Mouse (Mus musculus) MEL (cell line): Measurements from ENCODE around the gene Bcas3. TPM values are rescaled to one million over a fixed set of nuclear protein-coding genes. Genes with fewer than 3 reads are reported as not detected.
A peak's percentile ranks its signal among the peaks of the same experiment; 100 is the strongest.

Experiments used
- DNase-seq: peaks from one replicate; pipeline ENCODE4 v3.0.0; 2011; ENCODE audit warnings: low read depth, low spot score
- H3K27ac ChIP-seq: 2 replicates; pipeline ENCODE4 v1.5.1; 2012; ENCODE audit warnings: low read depth, mild to moderate bottlenecking, control low read depth, low read length, moderate library complexity; ENCODE audit not compliant: control insufficient read depth
- H3K27me3 ChIP-seq, 2 experiments: fragments of 150-350 bp in 1 of 2; sonication (generic) in 1 of 2; 2 replicates each; pipeline ENCODE4 v1.6.1; 2012; ENCODE audit warnings: low read length in 2 of 2, mild to moderate bottlenecking in 2 of 2, improper control_type of control experiment in 1 of 2, moderate library complexity in 1 of 2; ENCODE audit not compliant: insufficient read depth in 2 of 2, control insufficient read depth in 1 of 2
- H3K36me3 ChIP-seq, 2 experiments: 2 replicates each; pipeline ENCODE4 v1.6.1; 2012 to 2014; ENCODE audit warnings: low read length in 2 of 2, improper control_type of control experiment in 1 of 2, inconsistent platforms in 1 of 2, mild to moderate bottlenecking in 1 of 2; ENCODE audit not compliant: insufficient read depth in 2 of 2, control insufficient read depth in 1 of 2
- H3K4me1 ChIP-seq, 2 experiments: fragments of 150-350 bp in 1 of 2; sonication (generic) in 1 of 2; 2 replicates each; pipeline ENCODE4 v1.6.1; 2012; ENCODE audit warnings: low read length in 2 of 2, improper control_type of control experiment in 1 of 2, mild to moderate bottlenecking in 1 of 2; ENCODE audit not compliant: insufficient read depth in 2 of 2, control insufficient read depth in 1 of 2
- H3K4me3 ChIP-seq, 2 experiments: fragments of 150-350 bp in 1 of 2; sonication (generic) in 1 of 2; 2 replicates each; pipeline ENCODE4 v1.5.1; 2012; ENCODE audit warnings: low read depth in 2 of 2, low read length in 2 of 2, mild to moderate bottlenecking in 2 of 2, moderate library complexity in 2 of 2, control low read depth in 1 of 2, improper control_type of control experiment in 1 of 2; ENCODE audit not compliant: control insufficient read depth in 1 of 2, insufficient read depth in 1 of 2
- H3K79me2 ChIP-seq: 2 replicates; pipeline ENCODE4 v1.6.1; 2012; ENCODE audit warnings: mild to moderate bottlenecking, low read length, moderate library complexity; ENCODE audit not compliant: control insufficient read depth, poor library complexity, insufficient read depth
- H3K9ac ChIP-seq: 2 replicates; pipeline ENCODE4 v1.6.1; 2012; ENCODE audit warnings: low read depth, mild to moderate bottlenecking, control low read depth, low read length, moderate library complexity; ENCODE audit not compliant: control insufficient read depth, poor library complexity, severe bottlenecking
- H3K9me3 ChIP-seq: fragments of 150-350 bp; sonication (generic); replicated peaks from 2 replicates; pipeline ENCODE4 v1.6.1; 2012; ENCODE audit warnings: mild to moderate bottlenecking, low read length, improper control_type of control experiment, moderate library complexity; ENCODE audit not compliant: insufficient read depth
- BHLHE40 ChIP-seq: IDR thresholded peaks from 2 replicates; pipeline ENCODE4 v1.6.1; 2012; ENCODE audit warnings: low read depth, mild to moderate bottlenecking, inconsistent platforms, low read length, improper control_type of control experiment, borderline replicate concordance
- CHD2 ChIP-seq: IDR thresholded peaks from 2 replicates; pipeline ENCODE4 v1.6.1; 2011; ENCODE audit warnings: low read length, improper control_type of control experiment
- CTCF ChIP-seq, 3 experiments: IDR thresholded peaks in 2 of 3; conservative IDR thresholded peaks in 1 of 3; 2 replicates each; pipeline ENCODE4 v1.5.1; 2011 to 2012; ENCODE audit warnings: low read length in 3 of 3, low read depth in 2 of 3, mild to moderate bottlenecking in 2 of 3, improper control_type of control experiment in 1 of 3, inconsistent platforms in 1 of 3, mixed read lengths in 1 of 3, moderate library complexity in 1 of 3; ENCODE audit not compliant: control insufficient read depth in 1 of 3, insufficient read depth in 1 of 3, poor library complexity in 1 of 3, severe bottlenecking in 1 of 3
- E2F4 ChIP-seq: IDR thresholded peaks from 2 replicates; pipeline ENCODE4 v1.6.1; 2011; ENCODE audit warnings: low read depth, low read length, improper control_type of control experiment, borderline replicate concordance
- ELF1 ChIP-seq: IDR thresholded peaks from 2 replicates; pipeline ENCODE4 v1.6.1; 2014; ENCODE audit warnings: low read depth, mild to moderate bottlenecking, inconsistent platforms, low read length, improper control_type of control experiment, moderate library complexity
- EP300 ChIP-seq, 2 experiments: IDR thresholded peaks; 2 replicates each; pipeline ENCODE4 v1.6.1; 2011; ENCODE audit warnings: improper control_type of control experiment in 2 of 2, low read length in 2 of 2, low read depth in 1 of 2, mild to moderate bottlenecking in 1 of 2
- GABPA ChIP-seq: IDR thresholded peaks from 2 replicates; pipeline ENCODE4 v1.6.1; 2012; ENCODE audit warnings: low read depth, mild to moderate bottlenecking, inconsistent platforms, low read length, improper control_type of control experiment, moderate library complexity
- GATA1 ChIP-seq: IDR thresholded peaks from 2 replicates; pipeline ENCODE4 v1.6.1; 2011; ENCODE audit warnings: low read depth, low read length, improper control_type of control experiment
- HCFC1 ChIP-seq: IDR thresholded peaks from 2 replicates; pipeline ENCODE4 v1.6.1; 2012; ENCODE audit warnings: low read depth, mild to moderate bottlenecking, inconsistent platforms, low read length, improper control_type of control experiment, moderate library complexity
- JUND ChIP-seq: IDR thresholded peaks from 2 replicates; pipeline ENCODE4 v1.6.1; 2011; ENCODE audit warnings: low read depth, mild to moderate bottlenecking, improper control_type of control experiment, low read length
- KAT2A ChIP-seq: conservative IDR thresholded peaks from 2 replicates; pipeline ENCODE4 v1.6.1; 2012; ENCODE audit warnings: low read depth, low read length, improper control_type of control experiment, inconsistent platforms
- MAFK ChIP-seq: IDR thresholded peaks from 2 replicates; pipeline ENCODE4 v1.6.1; 2011; ENCODE audit warnings: low read depth, mild to moderate bottlenecking, low read length, improper control_type of control experiment, borderline replicate concordance
- MAZ ChIP-seq: IDR thresholded peaks from 2 replicates; pipeline ENCODE4 v1.6.1; 2012; ENCODE audit warnings: low read depth, mild to moderate bottlenecking, inconsistent platforms, low read length, improper control_type of control experiment
- MXI1 ChIP-seq: IDR thresholded peaks from 2 replicates; pipeline ENCODE4 v1.6.1; 2011; ENCODE audit warnings: mild to moderate bottlenecking, low read depth, low read length, improper control_type of control experiment
- MYB ChIP-seq: IDR thresholded peaks from 2 replicates; pipeline ENCODE4 v1.6.1; 2011; ENCODE audit warnings: mild to moderate bottlenecking, low read depth, low read length, improper control_type of control experiment
- NELFE ChIP-seq: IDR thresholded peaks from 2 replicates; pipeline ENCODE4 v1.6.1; 2011; ENCODE audit warnings: low read depth, low read length, improper control_type of control experiment
- NRF1 ChIP-seq: IDR thresholded peaks from 2 replicates; pipeline ENCODE4 v1.6.1; 2014; ENCODE audit warnings: low read depth, mild to moderate bottlenecking, inconsistent platforms, low read length, improper control_type of control experiment, moderate library complexity; ENCODE audit not compliant: poor library complexity, insufficient read depth, severe bottlenecking
- POLR2A ChIP-seq, 2 experiments: IDR thresholded peaks; 2 replicates each; pipeline ENCODE4 v1.6.1; 2011 to 2012; ENCODE audit warnings: low read length in 2 of 2, mild to moderate bottlenecking in 2 of 2, control low read depth in 1 of 2, improper control_type of control experiment in 1 of 2, low read depth in 1 of 2, moderate library complexity in 1 of 2; ENCODE audit not compliant: control insufficient read depth in 1 of 2, insufficient read depth in 1 of 2, poor library complexity in 1 of 2
- POLR2AphosphoS2 ChIP-seq: IDR thresholded peaks from 2 replicates; pipeline ENCODE4 v1.6.1; 2011; ENCODE audit warnings: low read length, improper control_type of control experiment
- POLR2AphosphoS5 ChIP-seq: IDR thresholded peaks from 2 replicates; pipeline ENCODE4 v1.6.1; 2012; ENCODE audit warnings: low read depth, borderline replicate concordance, mild to moderate bottlenecking, inconsistent platforms, low read length, moderate library complexity, mixed read lengths
- RAD21 ChIP-seq: IDR thresholded peaks from 2 replicates; pipeline ENCODE4 v1.6.1; 2011; ENCODE audit warnings: mild to moderate bottlenecking, low read depth, low read length, improper control_type of control experiment
- RCOR1 ChIP-seq: IDR thresholded peaks from 2 replicates; pipeline ENCODE4 v1.6.1; 2012; ENCODE audit warnings: low read depth, mild to moderate bottlenecking, inconsistent platforms, low read length, improper control_type of control experiment
- SIN3A ChIP-seq: IDR thresholded peaks from 2 replicates; pipeline ENCODE4 v1.6.1; 2012; ENCODE audit warnings: low read length, improper control_type of control experiment, inconsistent platforms
- SMC3 ChIP-seq: IDR thresholded peaks from 2 replicates; pipeline ENCODE4 v1.6.1; 2011; ENCODE audit warnings: low read depth, low read length, improper control_type of control experiment
- TBP ChIP-seq: IDR thresholded peaks from 2 replicates; pipeline ENCODE4 v1.8.0; 2011; ENCODE audit warnings: low read depth, low read length, improper control_type of control experiment
- USF1 ChIP-seq: IDR thresholded peaks from 2 replicates; pipeline ENCODE4 v1.6.1; 2014; ENCODE audit warnings: low read depth, mild to moderate bottlenecking, inconsistent platforms, low read length, improper control_type of control experiment, moderate library complexity
- USF2 ChIP-seq, 2 experiments: IDR thresholded peaks; 2 replicates each; pipeline ENCODE4 v1.6.1; 2011 to 2012; ENCODE audit warnings: improper control_type of control experiment in 2 of 2, low read length in 2 of 2, borderline replicate concordance in 1 of 2, inconsistent platforms in 1 of 2, low read depth in 1 of 2, mild to moderate bottlenecking in 1 of 2; ENCODE audit not compliant: insufficient read depth in 1 of 2
- ZC3H11A ChIP-seq: IDR thresholded peaks from 2 replicates; pipeline ENCODE4 v1.6.1; 2012; ENCODE audit warnings: low read depth, mild to moderate bottlenecking, inconsistent platforms, low read length, improper control_type of control experiment
- ZKSCAN1 ChIP-seq: IDR thresholded peaks from 2 replicates; pipeline ENCODE4 v1.6.1; 2012; ENCODE audit warnings: low read depth, mild to moderate bottlenecking, inconsistent platforms, low read length, improper control_type of control experiment, moderate library complexity
- ZMIZ1 ChIP-seq: IDR thresholded peaks from 2 replicates; pipeline ENCODE4 v1.6.1; 2012; ENCODE audit warnings: low read depth, mild to moderate bottlenecking, inconsistent platforms, low read length, improper control_type of control experiment, moderate library complexity
- polyA plus RNA-seq, 2 experiments: library from polyadenylated mRNA; stranded (reverse) in 1 of 2; unstranded in 1 of 2; fragments of >175 nt in 1 of 2; fragments of >200 nt in 1 of 2; gene quantifications; 2 replicates each; pipeline versions ENCODE4 v1.2.1 to v1.2.4; 2012; ENCODE audit warnings: low replicate concordance in 2 of 2, low read depth in 1 of 2; ENCODE audit not compliant: insufficient read length in 2 of 2, insufficient read depth in 1 of 2, missing spikeins in 1 of 2
- total RNA-seq: library from RNA; depleted of rRNA; stranded (reverse); fragments of 300-350 nt; gene quantifications from 2 replicates; pipeline ENCODE4 v1.2.3, GENCODE M21; 2012

Bcas3 gene
- total and polyA plus RNA-seq, 3 experiments: 8.6 to 14.7 TPM; not detected in 1

DNA sequence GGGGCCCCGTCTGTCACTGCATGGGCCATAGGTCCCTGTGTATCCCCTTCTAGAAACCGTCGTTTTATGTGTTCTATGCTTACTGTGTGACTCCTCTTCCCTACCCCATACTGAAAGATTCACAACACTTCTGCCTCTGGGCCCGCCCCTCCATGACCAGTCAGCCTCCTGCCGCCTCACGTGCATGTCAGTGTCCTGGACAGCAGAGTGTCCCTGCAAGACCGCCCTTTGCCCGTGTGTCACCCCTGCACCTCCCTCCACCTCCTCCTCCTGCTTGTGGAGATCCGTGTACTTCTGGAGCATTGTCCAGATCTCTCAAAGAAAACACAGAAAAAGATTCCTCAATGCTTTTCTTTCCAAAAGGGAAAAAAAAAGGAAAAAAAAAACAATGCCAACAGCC, 468.7 kb downstream of the Bcas3 start:
- Histone ChIP-seq H3K4me1 (no peaks in the 10 kb centered on the region), H3K27me3 (no peaks in the 10 kb centered on the region), H3K9ac (no peak overlapping the region), H3K27ac (no peak overlapping the region), H3K79me2 (no peaks in the 10 kb centered on the region), H3K36me3 (no peaks in the 10 kb centered on the region), H3K4me3 (no peak overlapping the region), H3K9me3 (no peaks in the 10 kb centered on the region)
- TF ChIP-seq RCOR1 (no peak), POLR2A (IDR thresholded peaks at IDR 0.05; ENCODE audit: control insufficient read depth in 1 of 2, insufficient read depth in 1 of 2, low read depth in 1 of 2, low read length in 2 of 2, poor library complexity in 1 of 2) (no peak), POLR2AphosphoS2 (no peak), MAZ (no peak), E2F4 (no peak), CTCF (IDR thresholded peaks at IDR 0.05 in 2 of 3, conservative IDR thresholded peaks at IDR 0.05 in 1 of 3; ENCODE audit: control insufficient read depth in 1 of 3, insufficient read depth in 1 of 3, low read depth in 2 of 3, low read length in 3 of 3, poor library complexity in 1 of 3, severe bottlenecking in 1 of 3) (no peak), RAD21 (no peak), ZC3H11A (no peak), MXI1 (no peak), JUND (no peak), ZMIZ1 (no peak), MAFK (no peak), NRF1 (no peak), USF1 (no peak), POLR2AphosphoS5 (no peak), SMC3 (no peak)
- no peak for DNase-seq

- Histone ChIP-seq H3K36me3 (no peaks in the 10 kb centered on the region), H3K4me1 (peaks cover 0 to 7% of the 10 kb centered on the region in 2 experiments; a peak in 1 of 4 replicates), H3K27me3 (no peaks in the 10 kb centered on the region), H3K9me3 (no peaks in the 10 kb centered on the region), H3K27ac (no peak overlapping the region), H3K79me2 (no peaks in the 10 kb centered on the region), H3K9ac (peak overlapping the region; percentile 5; the same call in 1 of the 2 replicates), H3K4me3 (no peak overlapping the region)
- peak; percentile 87 for DNase-seq
- no peak for TF ChIP-seq ZMIZ1
- TF ChIP-seq MYB: no peak
- TF ChIP-seq HCFC1: 0 out of 2 replicates have a peak, but pooled peaks have one; percentile 29
- TF ChIP-seq USF2 (IDR thresholded peaks at IDR 0.05; ENCODE audit: borderline replicate concordance in 1 of 2, insufficient read depth in 1 of 2, low read depth in 1 of 2, low read length in 2 of 2): no peak
- TF ChIP-seq SIN3A: no peak
- TF ChIP-seq KAT2A: no peak
- peak; percentile 31; the same call in 1 of the 2 replicates for TF ChIP-seq NRF1
- TF ChIP-seq MXI1: no peak
- no peak for TF ChIP-seq GATA1
- peak; percentile 55; the same call in 1 of the 2 replicates for TF ChIP-seq MAZ
- TF ChIP-seq NELFE: no peak
- TF ChIP-seq MAFK: no peak
- TF ChIP-seq TBP: no peak
- TF ChIP-seq ELF1: peak; percentile 69; the same call in 1 of the 2 replicates
- no peak for TF ChIP-seq E2F4
- no peak for TF ChIP-seq ZKSCAN1
- no peak for TF ChIP-seq RCOR1
- no peak for TF ChIP-seq BHLHE40
- TF ChIP-seq EP300 (IDR thresholded peaks at IDR 0.05; ENCODE audit: low read depth in 1 of 2, low read length in 2 of 2): no peak
- no peak for TF ChIP-seq POLR2A (IDR thresholded peaks at IDR 0.05; ENCODE audit: control insufficient read depth in 1 of 2, insufficient read depth in 1 of 2, low read depth in 1 of 2, low read length in 2 of 2, poor library complexity in 1 of 2)
- no peak for TF ChIP-seq JUND
- no peak for TF ChIP-seq CHD2
- TF ChIP-seq GABPA: no peak
- TF ChIP-seq POLR2AphosphoS2: no peak
- TF ChIP-seq SMC3: peak; percentile 97
Measured at GRCm38 (mm10) chr11:85823181-85823580, 470.2 kb downstream of the Bcas3 start.
